Mouse (Mus musculus) midbrain, embryonic 13.5 days (tissue): ENCODE data around the gene Lrrc51. TPM values are rescaled to one million over a fixed set of nuclear protein-coding genes. Genes with fewer than 3 reads are reported as not detected.
"Not testable (repeated sequence)": the region's sequence is repeated elsewhere in the genome, so short reads cannot be mapped to it uniquely, and the experiment has no call there.

Experiments used
- ATAC-seq: fragments of 200-750 bp; cut with Nextera tagmentation; 2 replicates; pipeline ENCODE4 v1.8.0; 2017; ENCODE audit warnings: mild to moderate bottlenecking, moderate TSS enrichment, moderate library complexity
- H3K27ac ChIP-seq: fragments of 300-500 bp; sonication (generic); 2 replicates; pipeline ENCODE4 v1.5.1; 2015; ENCODE audit warnings: inconsistent platforms, mild to moderate bottlenecking, moderate library complexity
- H3K27me3 ChIP-seq: fragments of 300-500 bp; sonication (generic); 2 replicates; pipeline ENCODE4 v1.6.1; 2015; ENCODE audit warnings: mild to moderate bottlenecking, inconsistent platforms
- H3K36me3 ChIP-seq: fragments of 300-500 bp; sonication (generic); 2 replicates; pipeline ENCODE4 v1.6.1; 2015; ENCODE audit warnings: mild to moderate bottlenecking, inconsistent platforms
- H3K4me1 ChIP-seq: fragments of 300-500 bp; sonication (generic); replicated peaks from 2 replicates; pipeline ENCODE4 v1.6.1; 2015; ENCODE audit warnings: inconsistent platforms
- H3K4me2 ChIP-seq: fragments of 300-500 bp; sonication (generic); replicated peaks from 2 replicates; pipeline ENCODE4 v1.6.1; 2015; ENCODE audit warnings: moderate library complexity, mild to moderate bottlenecking, inconsistent platforms
- H3K4me3 ChIP-seq: fragments of 300-500 bp; sonication (generic); replicated peaks from 2 replicates; pipeline ENCODE4 v1.5.1; 2015; ENCODE audit warnings: mild to moderate bottlenecking, inconsistent platforms
- H3K9ac ChIP-seq: fragments of 300-500 bp; sonication (generic); replicated peaks from 2 replicates; pipeline ENCODE4 v1.6.1; 2015; ENCODE audit warnings: mild to moderate bottlenecking, inconsistent platforms
- H3K9me3 ChIP-seq: fragments of 300-500 bp; sonication (generic); 2 replicates; pipeline ENCODE4 v1.6.1; 2016; ENCODE audit warnings: mild to moderate bottlenecking, inconsistent platforms
- WGBS: fragments of 180-500 bp; shearing (Covaris S2); methylation state at CpG from one replicate; pipeline ENCODE4 v1.1.7; 2015; 5-methylcytosine and 5-hydroxymethylcytosine counted together
- polyA plus RNA-seq: library from polyadenylated mRNA; unstranded; fragments of >200 nt; fragmentation: Nextera tagmentation; extraction: Ambion mirVana; gene quantifications from 2 replicates; pipeline ENCODE4 v1.2.1, GENCODE M21; 2015

The Lrrc51 gene
- polyA plus RNA-seq, 1 experiment from 2014 or later, result 9.6 TPM

DNA sequence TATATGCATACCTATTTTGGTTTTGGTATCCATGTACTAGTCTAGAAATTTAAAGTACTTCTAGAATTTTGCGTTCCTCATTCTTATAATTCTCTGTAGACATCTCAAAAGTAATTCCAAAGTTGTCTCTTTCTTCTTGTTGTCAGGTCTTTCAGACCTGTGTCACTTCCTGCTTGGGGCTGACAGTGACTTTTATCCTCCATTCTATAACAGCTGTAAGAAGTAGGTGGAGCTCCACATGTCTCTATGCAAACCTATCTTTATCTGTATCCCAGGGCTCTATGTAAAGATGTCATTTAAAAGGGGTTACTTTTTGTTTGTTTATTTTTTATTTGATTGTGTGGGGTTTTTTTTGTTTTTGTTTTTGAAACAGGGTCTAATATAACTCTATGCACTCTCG lies 29.9 kb upstream of the Lrrc51 start:
- no peak for ATAC-seq
- 93% methylated on average over 2 of the region's 2 CpGs for WGBS
- H3K9ac ChIP-seq, result no peak overlapping the region
- no peaks in the 10 kb centered on the region for H3K27me3 ChIP-seq
- no peak overlapping the region for H3K4me2 ChIP-seq
- H3K27ac ChIP-seq, result no peak overlapping the region
- no peak overlapping the region for H3K4me3 ChIP-seq
- H3K9me3 ChIP-seq, result no peaks in the 10 kb centered on the region
- peaks cover 5% of the 10 kb centered on the region for H3K4me1 ChIP-seq
- no peaks in the 10 kb centered on the region for H3K36me3 ChIP-seq

DNA sequence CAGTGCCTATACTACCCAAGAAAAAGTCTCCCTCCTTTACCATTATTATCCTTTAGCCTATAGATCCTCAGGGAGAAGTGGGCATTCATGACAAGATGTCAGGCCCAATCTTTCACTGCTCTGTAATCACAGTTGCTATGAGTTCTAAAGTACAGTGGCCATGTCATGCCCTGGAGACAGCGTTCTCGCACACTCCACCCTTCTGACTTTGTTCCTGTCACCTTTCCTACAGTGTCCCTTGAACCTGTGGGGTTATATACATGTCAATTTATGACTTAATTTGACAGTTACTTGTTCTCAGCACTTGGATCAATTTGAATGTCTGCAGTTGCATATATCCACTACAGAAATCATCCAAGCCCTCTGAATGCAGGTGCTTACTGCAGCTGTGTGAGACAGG lies 29.1 kb upstream of the Lrrc51 start:
- Histone ChIP-seq H3K9ac (no peak overlapping the region), H3K4me2 (no peak overlapping the region), H3K27me3 (no peaks in the 10 kb centered on the region), H3K36me3 (no peaks in the 10 kb centered on the region), H3K4me1 (no peaks in the 10 kb centered on the region), H3K27ac (no peak overlapping the region), H3K9me3 (no peaks in the 10 kb centered on the region), H3K4me3 (no peak overlapping the region)
- WGBS, result 96% methylated on average over 2 of the region's 2 CpGs
- ATAC-seq, result no peak

DNA sequence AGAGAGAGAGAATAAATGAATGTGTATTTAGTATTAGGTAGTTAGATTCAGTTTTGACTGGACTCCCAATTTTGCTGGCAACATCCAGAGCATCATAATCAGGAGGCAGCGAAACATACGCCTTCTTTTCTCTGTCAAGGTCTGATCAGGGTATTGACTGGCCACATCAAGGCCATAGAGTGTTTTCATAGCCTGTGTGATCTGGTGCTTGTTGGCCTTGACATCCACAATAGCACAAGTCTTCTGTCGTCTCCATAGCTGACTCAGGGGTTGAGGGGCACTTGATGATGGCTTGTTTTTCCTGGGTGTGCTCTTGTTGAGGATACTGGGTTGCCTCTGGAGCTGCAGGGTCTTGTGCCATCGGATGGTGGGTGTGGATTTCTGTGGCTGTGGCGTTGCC lies 23.2 kb upstream of the Lrrc51 start:
- 94% methylated on average over 5 of the region's 5 CpGs for WGBS
- H3K4me3 ChIP-seq, result no peak overlapping the region
- no peaks in the 10 kb centered on the region for H3K27me3 ChIP-seq
- H3K36me3 ChIP-seq, result no peaks in the 10 kb centered on the region
- ATAC-seq, result no peak
- H3K4me1 ChIP-seq, result no peaks in the 10 kb centered on the region
- no peak overlapping the region for H3K9ac ChIP-seq
- H3K9me3 ChIP-seq, result no peaks in the 10 kb centered on the region
- no peak overlapping the region for H3K4me2 ChIP-seq
- no peak overlapping the region for H3K27ac ChIP-seq

DNA sequence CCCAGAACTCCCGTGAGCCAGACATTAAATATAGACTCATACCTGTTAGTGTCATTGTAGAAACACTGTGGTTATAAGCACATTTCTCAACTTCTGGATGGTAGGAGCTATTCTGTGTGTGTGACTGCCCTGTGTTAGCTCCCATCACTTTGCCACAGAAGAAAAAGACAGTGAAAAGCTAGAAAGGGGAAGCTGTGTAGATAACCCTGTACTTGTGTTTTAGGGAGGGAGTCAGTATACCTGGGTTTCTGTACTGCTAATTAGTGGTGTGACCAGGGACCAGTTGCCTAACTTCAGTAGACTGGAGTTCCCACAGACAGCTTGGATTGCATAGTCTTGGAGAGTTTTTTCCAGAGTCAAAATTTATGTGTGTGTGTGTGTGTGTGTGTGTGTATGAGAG lies 22.8 kb upstream of the Lrrc51 start:
- WGBS, result 97% methylated on average over 1 of the region's 1 CpGs
- ATAC-seq, result no peak

DNA sequence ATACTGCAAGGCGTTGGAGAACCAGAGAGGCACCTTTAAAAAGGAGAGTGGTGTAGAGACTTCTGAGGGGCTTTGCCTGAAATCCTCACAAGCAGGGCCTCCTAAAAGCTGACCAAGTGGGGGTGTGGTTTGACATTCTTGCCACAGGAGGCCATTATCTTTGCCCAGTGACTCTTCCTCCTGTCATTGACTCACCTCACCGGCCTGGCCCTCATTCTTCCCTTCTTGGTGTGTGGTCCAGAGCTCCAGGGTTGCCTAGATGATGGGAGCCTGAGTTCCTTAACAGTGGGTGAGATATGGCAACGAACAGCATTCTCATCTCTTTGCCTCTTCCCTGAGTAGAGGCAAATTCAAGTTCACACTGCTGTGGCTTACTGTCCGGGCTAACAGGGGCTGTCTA lies 22.2 kb upstream of the Lrrc51 start:
- H3K4me1 ChIP-seq, result no peaks in the 10 kb centered on the region
- ATAC-seq, result no peak
- H3K27ac ChIP-seq, result no peak overlapping the region

More for the DNA sequence above, 22.8 kb upstream of the Lrrc51 start:
- Histone ChIP-seq H3K9ac (no peak overlapping the region), H3K9me3 (no peaks in the 10 kb centered on the region), H3K4me3 (no peak overlapping the region), H3K27me3 (no peaks in the 10 kb centered on the region), H3K4me1 (no peaks in the 10 kb centered on the region), H3K4me2 (no peak overlapping the region), H3K27ac (no peak overlapping the region), H3K36me3 (no peaks in the 10 kb centered on the region)

DNA sequence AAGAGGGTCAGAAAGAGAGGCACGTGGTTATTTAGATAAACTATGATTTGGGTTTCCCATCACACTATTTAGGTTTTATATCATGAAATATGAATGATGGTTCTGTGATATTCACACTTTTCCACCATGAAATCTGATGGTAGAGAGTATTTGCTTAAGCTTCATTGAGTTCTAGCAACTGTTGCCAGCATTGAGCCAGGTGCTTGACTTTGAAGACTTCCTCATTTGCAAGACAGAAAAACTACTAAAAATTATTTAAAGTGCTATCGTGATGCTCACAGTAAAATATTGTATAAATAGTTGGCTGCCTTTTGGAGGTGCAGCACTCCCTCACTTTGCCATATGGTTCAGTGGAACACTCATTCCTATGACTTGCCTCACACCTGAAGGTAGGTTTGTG lies 21.6 kb upstream of the Lrrc51 start:
- Histone ChIP-seq H3K27ac (no peak overlapping the region), H3K4me1 (no peaks in the 10 kb centered on the region), H3K27me3 (no peaks in the 10 kb centered on the region), H3K4me3 (no peak overlapping the region), H3K36me3 (no peaks in the 10 kb centered on the region), H3K9ac (no peak overlapping the region), H3K4me2 (no peak overlapping the region), H3K9me3 (no peaks in the 10 kb centered on the region)
- 95% methylated on average over 2 of the region's 2 CpGs for whole genome bisulfite sequencing
- no peak for ATAC-seq

More for the DNA sequence above, 22.2 kb upstream of the Lrrc51 start:
- 54% methylated on average over 4 of the region's 4 CpGs for WGBS
- Histone ChIP-seq H3K4me3 (no peak overlapping the region), H3K27me3 (no peaks in the 10 kb centered on the region), H3K4me2 (no peak overlapping the region), H3K36me3 (no peaks in the 10 kb centered on the region), H3K9me3 (no peaks in the 10 kb centered on the region), H3K9ac (no peak overlapping the region)

DNA sequence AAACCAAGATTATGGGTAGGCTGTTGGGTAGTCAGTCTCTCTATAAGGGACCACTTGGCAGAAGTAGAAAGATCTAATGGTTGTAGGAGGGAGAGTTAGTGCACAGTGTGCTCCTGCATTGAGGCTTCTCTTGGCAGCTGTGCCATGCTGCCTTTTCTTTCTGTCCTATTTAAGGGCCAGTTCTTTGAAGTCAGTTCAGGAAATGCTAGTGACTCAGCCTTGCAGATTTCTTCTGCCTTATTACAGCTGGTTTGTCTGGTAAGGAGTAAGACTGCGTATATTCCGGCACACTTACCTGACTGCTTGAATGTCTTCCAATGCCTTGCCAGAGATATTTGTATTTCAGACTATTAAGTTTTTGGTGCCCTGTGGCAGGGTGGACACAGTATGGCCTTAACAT lies 20.5 kb upstream of the Lrrc51 start:
- Histone ChIP-seq H3K9me3 (no peaks in the 10 kb centered on the region), H3K4me1 (no peaks in the 10 kb centered on the region), H3K4me2 (no peak overlapping the region), H3K27me3 (no peaks in the 10 kb centered on the region), H3K9ac (no peak overlapping the region), H3K27ac (no peak overlapping the region), H3K36me3 (no peaks in the 10 kb centered on the region), H3K4me3 (no peak overlapping the region)
- no peak for ATAC-seq
- WGBS, result 92% methylated on average over 2 of the region's 2 CpGs

DNA sequence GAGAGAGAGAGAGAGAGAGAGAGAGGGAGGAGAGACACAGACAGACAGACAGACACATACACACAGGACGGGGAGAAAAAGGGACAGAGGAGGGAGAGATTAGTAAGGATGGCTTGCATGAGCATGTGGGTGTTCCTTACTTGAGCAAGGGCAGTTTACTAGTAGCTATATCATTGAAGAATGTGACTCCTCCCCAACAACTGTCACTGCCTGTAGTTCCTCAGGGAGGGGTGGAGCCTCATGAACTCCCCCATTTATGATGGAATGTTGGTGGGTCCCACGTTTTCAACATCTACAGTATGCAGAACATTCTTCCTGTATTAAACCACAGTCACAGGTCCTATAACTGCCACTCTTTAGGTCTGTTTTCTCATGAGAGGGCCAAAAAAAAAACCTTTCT lies 18.4 kb upstream of the Lrrc51 start:
- Histone ChIP-seq H3K4me3 (no peak overlapping the region), H3K27me3 (no peaks in the 10 kb centered on the region), H3K4me1 (no peaks in the 10 kb centered on the region), H3K9me3 (no peaks in the 10 kb centered on the region), H3K36me3 (no peaks in the 10 kb centered on the region), H3K27ac (no peak overlapping the region), H3K4me2 (no peak overlapping the region), H3K9ac (no peak overlapping the region)
- ATAC-seq, result no peak
- WGBS, result 80% methylated on average over 2 of the region's 2 CpGs

DNA sequence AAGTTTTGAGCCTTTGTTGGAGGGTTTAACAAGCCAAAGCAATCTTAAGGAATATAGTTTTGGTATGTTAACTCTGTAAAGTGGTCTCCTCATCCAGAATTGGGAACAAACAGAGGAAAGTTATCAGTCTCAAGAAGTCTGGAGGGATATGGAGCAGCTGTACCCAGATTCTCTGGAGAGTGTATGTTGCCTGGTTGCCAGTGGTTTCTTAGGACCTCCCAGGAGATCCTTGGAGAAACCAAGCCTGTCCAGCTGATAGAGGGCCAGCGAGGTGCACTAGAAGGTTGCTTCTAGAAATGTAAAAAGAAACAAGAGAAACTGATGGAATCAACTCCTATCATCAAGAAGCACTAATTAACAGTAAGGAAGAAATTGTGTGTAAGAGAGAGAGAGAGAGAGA lies 18.0 kb upstream of the Lrrc51 start:
- Histone ChIP-seq H3K9me3 (no peaks in the 10 kb centered on the region), H3K4me1 (no peaks in the 10 kb centered on the region), H3K9ac (no peak overlapping the region), H3K4me3 (no peak overlapping the region), H3K27ac (no peak overlapping the region), H3K27me3 (no peaks in the 10 kb centered on the region), H3K36me3 (no peaks in the 10 kb centered on the region), H3K4me2 (no peak overlapping the region)
- ATAC-seq, result no peak
- WGBS, result 87% methylated on average over 1 of the region's 1 CpGs

DNA sequence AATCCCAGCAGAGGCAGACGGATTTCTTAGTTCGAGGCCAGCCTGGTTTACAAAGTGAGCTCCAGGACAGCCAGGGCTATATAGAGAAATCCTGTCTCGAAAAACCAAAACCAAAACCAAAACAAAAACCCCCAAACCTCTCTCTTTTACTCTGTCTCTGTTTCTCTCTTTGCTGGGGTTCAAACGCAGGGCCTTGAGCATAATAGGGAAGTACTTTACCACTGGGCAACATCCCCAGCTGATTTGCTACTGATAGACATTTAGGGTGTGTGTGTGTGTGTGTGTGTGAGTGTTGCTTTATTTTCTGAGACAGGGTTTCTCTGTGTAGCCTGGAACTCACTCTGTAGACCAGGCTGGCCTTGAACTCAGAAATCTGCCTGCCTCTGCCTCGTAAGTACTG lies 15.3 kb upstream of the Lrrc51 start:
- H3K9ac ChIP-seq, H3K36me3 ChIP-seq, H3K4me1 ChIP-seq, H3K9me3 ChIP-seq, H3K27me3 ChIP-seq, ATAC-seq, H3K27ac ChIP-seq, H3K4me3 ChIP-seq, H3K4me2 ChIP-seq: not testable (repeated sequence)
- 95% methylated on average over 5 of the region's 5 CpGs for WGBS

DNA sequence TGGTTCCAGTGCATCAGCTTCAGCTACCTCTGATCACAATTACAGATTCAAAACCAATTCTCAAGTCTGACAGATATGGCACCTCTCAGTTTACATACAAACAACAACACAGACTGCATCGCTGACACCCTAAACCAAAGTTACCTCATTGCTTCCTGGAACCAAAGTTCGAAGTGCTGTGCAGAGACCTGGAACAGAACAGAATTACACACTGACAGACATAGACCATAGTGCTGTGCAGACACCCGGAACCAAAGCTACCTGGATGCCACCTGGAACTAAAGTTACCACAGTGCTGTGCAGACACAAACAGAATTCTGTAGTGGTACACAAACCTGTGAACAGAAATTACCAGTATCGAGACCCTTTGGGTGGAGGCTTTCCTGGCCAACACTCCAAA lies 6.1 kb upstream of the Lrrc51 start:
- Histone ChIP-seq H3K9ac (no peak overlapping the region), H3K36me3 (0 out of 2 replicates have a peak, but pooled peaks cover 4% of the 10 kb centered on the region), H3K4me1 (peaks cover 19% of the 10 kb centered on the region), H3K27ac (no peak overlapping the region), H3K9me3 (no peaks in the 10 kb centered on the region), H3K4me2 (no peak overlapping the region), H3K27me3 (no peaks in the 10 kb centered on the region), H3K4me3 (no peak overlapping the region)
- no peak for ATAC-seq
- WGBS, result 96% methylated on average over 4 of the region's 4 CpGs

DNA sequence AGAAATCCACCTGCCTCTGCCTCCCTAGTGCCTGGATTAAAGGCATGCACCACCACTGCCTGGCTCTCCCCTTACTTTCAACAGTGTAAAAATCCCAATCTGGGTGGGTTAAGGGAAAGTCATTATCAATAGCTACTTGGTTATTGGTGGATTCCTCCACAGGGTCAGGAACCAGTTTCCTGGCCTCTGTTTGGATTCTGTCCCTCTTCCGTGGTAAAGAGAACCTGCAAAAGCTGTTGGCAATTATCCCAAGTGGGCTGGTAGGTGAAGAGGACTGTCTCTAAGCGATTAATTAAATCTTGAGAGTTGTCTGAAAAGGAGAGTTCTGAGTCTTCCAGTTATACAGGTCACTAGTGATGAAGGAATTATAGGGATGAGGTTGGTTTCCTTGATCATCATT lies 4.7 kb upstream of the Lrrc51 start:
- no peak overlapping the region for H3K9ac ChIP-seq
- no peak overlapping the region for H3K27ac ChIP-seq
- H3K4me1 ChIP-seq, result peaks cover 23% of the 10 kb centered on the region
- whole genome bisulfite sequencing, result 91% methylated on average over 2 of the region's 2 CpGs
- no peak for ATAC-seq
- no peaks in the 10 kb centered on the region for H3K27me3 ChIP-seq
- H3K36me3 ChIP-seq, result 0 out of 2 replicates have a peak, but pooled peaks cover 4% of the 10 kb centered on the region
- no peaks in the 10 kb centered on the region for H3K9me3 ChIP-seq
- no peak overlapping the region for H3K4me3 ChIP-seq
- H3K4me2 ChIP-seq, result no peak overlapping the region

DNA sequence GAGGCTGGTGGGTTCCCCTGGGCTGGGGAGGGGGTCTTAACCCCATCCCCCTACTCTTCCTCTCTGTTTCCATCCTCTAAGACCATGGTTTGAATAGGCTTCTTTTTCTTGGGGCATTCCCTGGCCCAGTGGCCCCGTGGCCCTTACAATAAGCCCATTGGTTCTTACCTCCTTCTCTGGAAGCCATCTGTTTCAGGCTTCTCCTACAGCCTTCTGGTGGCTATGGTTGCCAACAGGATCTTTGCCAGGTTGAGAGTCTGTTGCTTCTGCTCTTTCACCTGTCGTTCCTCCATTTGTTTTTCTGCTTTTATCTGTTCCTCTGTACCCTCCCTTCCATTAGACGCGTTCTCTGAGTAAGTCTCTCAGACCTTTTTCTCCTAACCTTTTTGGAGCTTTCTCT lies 3.9 kb upstream of the Lrrc51 start:
- WGBS, result 98% methylated on average over 4 of the region's 4 CpGs

More for the DNA sequence above, 3.9 kb upstream of the Lrrc51 start:
- H3K4me2 ChIP-seq, result no peak overlapping the region
- H3K9me3 ChIP-seq, result no peaks in the 10 kb centered on the region
- peaks cover 31% of the 10 kb centered on the region for H3K4me1 ChIP-seq
- H3K9ac ChIP-seq, result no peak overlapping the region
- no peak overlapping the region for H3K4me3 ChIP-seq
- no peak overlapping the region for H3K27ac ChIP-seq
- ATAC-seq, result no peak
- 0 out of 2 replicates have a peak, but pooled peaks cover 4% of the 10 kb centered on the region for H3K36me3 ChIP-seq
- no peaks in the 10 kb centered on the region for H3K27me3 ChIP-seq
